Mouse (Mus musculus) kidney, adult 2 months (tissue): ENCODE data around the gene Tmem143.

Experiments
- CTCF ChIP-seq: fragments of 200-500 bp; conservative IDR thresholded peaks from 2 replicates; pipeline ENCODE4 v1.5.1; 2011; ENCODE audit warnings: low read depth, mild to moderate bottlenecking, control low read depth, low read length, moderate library complexity, mixed read lengths; ENCODE audit not compliant: insufficient read depth, insufficient read length
- POLR2A ChIP-seq: fragments of 200-500 bp; IDR thresholded peaks from one replicate; pipeline ENCODE4 v1.6.1; 2011; ENCODE audit warnings: low read depth, low read length, control low read depth

DNA sequence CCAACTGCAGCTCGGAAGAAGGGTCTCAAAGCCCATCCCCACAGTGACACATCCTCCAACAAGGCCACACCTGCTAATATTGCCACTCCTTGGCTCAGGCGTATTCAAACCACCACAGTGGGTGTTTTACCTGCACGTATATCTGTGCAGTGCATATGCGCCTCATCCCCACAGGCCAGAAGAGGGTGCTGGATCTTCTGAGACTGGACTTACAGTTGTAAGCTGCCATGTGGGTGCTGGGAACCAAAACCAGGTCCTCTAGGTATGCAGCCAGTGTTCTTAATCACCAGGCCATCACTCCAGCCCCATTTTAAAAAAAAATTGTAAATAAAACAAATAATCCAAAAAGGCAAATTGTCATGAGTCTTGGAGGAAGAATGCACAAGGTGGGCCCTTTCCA lies 16.2 kb upstream of the Tmem143 start:
- TF ChIP-seq CTCF: no peak
- TF ChIP-seq POLR2A: no peak
